Mouse (Mus musculus): Measurements from ENCODE around the gene 1700017N19Rik. TPM values are rescaled to one million over a fixed set of nuclear protein-coding genes. Genes with fewer than 3 reads are reported as not detected.

The 1700017N19Rik gene
- 0.05 TPM in 1 of 2 replicates, not detected in the other for polyA plus RNA-seq (2012; rRNA removed)

DNA sequence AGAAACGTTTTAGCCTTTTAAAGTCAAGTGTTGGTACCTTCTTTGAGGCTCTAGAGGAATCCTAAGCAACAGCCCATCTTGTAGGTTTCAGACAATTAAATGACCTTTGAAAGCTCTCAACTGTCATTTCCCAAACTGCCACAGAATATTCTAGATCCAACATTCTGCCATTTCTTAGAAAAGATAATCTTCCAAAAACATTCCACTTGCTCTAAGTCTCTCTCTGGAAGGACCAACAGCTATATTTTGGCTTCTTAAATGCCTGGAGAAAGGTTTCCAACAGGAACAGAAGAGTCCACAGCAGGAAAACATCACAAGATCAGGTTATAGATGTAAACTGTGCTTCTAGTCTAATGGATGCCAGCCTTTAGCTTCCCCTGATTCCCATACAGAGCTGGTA, at the start of gene 1700017N19Rik, which contains the start of gene 4930430F08Rik:
Gene 1700017N19Rik (plus strand): TSS at position 162 of the 400 bp plus-strand sequence.
Gene 4930430F08Rik (minus strand): TSS at position 101 of the 400 bp plus-strand sequence.

Other genes with a start within 250 kb of the 1700017N19Rik start
- gene Gm4302, start 249.6 kb upstream of the 1700017N19Rik start, polyA plus RNA-seq (2012; rRNA removed), result not detected in 2 replicates
- gene Gm4303, start 244.5 kb upstream of the 1700017N19Rik start, polyA plus RNA-seq (2012; rRNA removed), result not detected in 2 replicates
- not detected in 2 replicates for gene Gm4305, start 239.4 kb upstream of the 1700017N19Rik start, polyA plus RNA-seq (2012; rRNA removed)
- gene Gm4307, start 229.1 kb upstream of the 1700017N19Rik start, polyA plus RNA-seq (2012; rRNA removed), result not detected in 2 replicates
- not detected in 2 replicates for gene Gm4312, start 207.9 kb upstream of the 1700017N19Rik start, polyA plus RNA-seq (2012; rRNA removed)
- gene Tmtc3, start 103.1 kb upstream of the 1700017N19Rik start, polyA plus RNA-seq (2012; rRNA removed), result 8.2 and 9.5 TPM in 2 replicates
- 5.5 and 6.4 TPM in 2 replicates for gene Cep290, start 102.9 kb upstream of the 1700017N19Rik start, polyA plus RNA-seq (2012; rRNA removed)
- gene 4930430F08Rik, start 61 bp upstream of the 1700017N19Rik start, polyA plus RNA-seq (2012; rRNA removed), result 20.8 and 27.4 TPM in 2 replicates